Mouse (Mus musculus): ENCODE data around the gene Rad51ap2.

Rad51ap2 gene

DNA sequence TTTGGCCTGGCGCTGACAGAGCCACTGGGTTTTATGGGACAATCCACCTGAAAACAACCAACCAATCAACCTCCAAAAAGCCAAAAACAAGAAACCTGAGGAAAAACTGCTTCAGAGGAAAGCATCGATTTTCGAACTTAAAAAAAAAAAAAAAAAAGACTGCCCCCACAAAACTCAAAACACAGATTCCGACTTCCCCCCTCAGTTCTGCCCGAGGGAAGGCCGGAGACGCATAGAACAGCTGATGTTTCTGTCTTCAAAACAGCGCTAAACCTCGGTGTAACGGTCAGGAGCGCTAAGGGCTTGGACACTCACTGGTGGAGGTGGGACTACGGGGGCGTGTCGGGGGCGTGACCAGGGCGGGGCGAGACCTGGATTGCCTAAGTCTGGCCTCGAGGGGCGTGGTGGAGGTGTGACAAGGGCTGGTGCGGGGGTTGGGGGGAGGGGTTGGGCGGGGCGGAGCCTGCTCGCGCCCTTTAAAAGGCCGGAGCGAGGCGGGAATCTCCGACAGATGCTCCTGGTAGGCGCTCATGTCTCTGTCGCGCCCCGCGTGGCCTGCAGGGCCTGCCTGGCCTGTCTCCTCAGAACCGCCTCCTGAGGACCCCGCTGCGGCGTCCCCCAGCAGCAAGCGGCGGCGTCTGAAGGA lies at the start of gene Rad51ap2:
Gene Rad51ap2 (plus strand): TSS at position 531 of the 646 bp plus-strand sequence.
- peak; percentile 51 for DNase-seq (ENCODE audit: low spot score)

DNA sequence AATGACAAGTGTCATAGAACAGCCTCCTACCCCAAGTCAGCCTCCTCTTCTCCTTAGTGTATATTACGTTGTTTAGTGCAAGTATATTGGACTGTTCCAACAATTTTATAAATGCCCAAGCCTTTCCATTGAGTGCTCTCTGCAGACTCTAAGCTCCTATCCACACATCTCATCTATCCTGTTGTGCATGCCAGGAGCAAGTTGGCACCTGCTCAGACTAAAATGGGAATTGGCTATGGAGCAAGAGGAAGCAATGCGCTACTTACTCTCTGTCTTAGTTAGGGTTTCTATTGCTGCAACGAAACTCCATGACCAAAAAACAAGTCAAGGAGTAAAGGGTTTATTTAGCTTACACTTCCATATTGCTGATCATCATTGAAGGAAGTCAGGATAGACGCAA lies 48.2 kb upstream of the Rad51ap2 start:
- DNase-seq (ENCODE audit: low spot score), result no peak

DNA sequence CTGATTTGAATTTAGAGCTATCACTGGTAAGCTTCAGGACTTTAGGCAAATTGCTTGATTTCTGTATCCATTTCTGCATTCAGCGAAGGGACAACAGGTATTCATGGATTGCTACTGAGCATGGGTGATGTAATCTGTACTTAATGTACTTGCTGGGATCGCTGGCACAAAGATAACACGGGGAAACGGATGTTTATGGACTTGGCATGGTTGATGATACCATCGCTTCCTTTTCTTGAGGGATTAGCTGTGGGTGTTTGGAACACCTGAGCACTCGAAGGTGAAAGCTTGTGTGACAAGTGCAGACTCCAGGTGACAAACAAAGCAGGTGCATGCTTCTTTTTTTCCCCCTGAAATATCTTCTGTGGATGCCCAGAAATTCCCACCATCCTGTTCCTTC lies 37.8 kb upstream of the Rad51ap2 start:
- no peak for DNase-seq (ENCODE audit: low spot score)

DNA sequence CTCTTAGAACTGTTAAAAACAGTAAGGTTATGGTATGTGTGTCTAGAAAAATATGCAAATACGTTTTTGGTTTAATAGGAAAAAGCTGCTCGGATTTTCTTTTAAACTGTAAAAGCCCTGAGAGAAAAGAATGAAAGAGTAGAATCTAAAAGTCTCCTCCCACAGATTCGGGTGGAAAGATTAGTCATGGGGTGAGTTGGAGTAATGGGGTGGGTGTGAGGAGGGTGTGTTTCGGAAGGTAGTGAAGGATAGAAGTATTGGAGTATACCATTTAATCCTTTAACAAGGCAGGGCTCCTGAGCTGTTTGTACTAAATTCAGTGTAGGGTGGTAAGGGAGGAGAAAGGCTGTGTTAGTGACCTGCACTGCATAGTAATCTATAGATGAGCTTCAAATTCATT lies 28.5 kb upstream of the Rad51ap2 start:
- DNase-seq (ENCODE audit: low spot score), result no peak

DNA sequence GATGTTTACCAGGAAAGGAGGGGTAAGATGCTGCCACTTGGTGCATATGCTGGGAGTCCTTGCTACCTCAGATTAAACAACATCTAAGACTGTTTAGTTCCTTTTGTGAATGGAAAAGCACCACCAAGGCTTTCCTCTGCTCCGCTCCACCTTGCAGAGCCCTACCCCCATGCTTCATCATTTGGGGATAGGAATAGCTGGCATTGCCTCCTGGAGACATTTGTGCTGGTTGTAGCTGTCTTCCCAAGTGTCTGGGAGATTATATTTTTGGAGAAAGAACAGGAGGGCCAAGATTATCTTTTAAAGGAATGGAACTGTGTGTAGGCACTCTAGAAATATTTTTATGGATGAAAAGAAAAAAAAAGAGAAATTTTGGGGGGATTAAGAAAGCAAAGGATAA lies 22.8 kb upstream of the Rad51ap2 start:
- no peak for DNase-seq (ENCODE audit: low spot score)

DNA sequence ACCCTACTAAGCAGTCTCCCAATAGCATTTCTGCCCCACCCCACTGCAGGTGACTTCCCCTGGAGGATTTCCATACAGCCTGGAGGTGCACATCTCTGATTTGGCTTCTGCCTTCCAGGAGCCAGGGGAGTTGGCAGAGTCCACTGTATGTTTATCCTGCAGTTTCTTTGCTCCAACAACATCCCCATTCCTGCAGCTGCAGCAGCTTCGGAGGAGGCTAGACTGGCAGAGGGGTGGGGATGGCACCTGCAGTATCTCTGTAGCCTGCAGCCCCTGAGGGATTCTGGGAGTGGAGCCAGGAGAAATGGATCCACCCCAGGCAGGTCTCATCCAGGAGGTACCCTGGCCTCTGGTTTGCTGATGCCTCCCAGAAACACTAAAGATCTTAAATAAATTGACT lies 22.2 kb upstream of the Rad51ap2 start:
- DNase-seq (ENCODE audit: low spot score), result no peak

DNA sequence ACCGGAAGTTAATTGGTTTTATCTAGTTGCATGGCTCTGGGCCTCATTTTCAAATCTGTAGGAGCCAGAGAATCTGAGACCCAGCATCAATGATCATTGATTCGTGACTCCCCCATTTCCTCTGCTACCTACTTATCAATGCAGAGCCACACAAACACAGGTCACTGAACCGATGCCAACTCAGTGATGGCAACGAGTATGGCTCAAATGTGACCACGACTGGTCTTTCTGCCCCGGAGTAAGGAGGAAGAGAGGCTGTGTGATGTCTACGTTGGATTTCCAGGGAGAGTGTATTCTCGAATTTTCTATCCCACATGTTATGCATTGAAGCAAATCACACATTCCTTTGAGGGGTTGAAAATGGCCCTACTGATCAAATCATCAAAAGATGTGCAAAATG lies 21.4 kb upstream of the Rad51ap2 start:
- DNase-seq (ENCODE audit: low spot score), result no peak

DNA sequence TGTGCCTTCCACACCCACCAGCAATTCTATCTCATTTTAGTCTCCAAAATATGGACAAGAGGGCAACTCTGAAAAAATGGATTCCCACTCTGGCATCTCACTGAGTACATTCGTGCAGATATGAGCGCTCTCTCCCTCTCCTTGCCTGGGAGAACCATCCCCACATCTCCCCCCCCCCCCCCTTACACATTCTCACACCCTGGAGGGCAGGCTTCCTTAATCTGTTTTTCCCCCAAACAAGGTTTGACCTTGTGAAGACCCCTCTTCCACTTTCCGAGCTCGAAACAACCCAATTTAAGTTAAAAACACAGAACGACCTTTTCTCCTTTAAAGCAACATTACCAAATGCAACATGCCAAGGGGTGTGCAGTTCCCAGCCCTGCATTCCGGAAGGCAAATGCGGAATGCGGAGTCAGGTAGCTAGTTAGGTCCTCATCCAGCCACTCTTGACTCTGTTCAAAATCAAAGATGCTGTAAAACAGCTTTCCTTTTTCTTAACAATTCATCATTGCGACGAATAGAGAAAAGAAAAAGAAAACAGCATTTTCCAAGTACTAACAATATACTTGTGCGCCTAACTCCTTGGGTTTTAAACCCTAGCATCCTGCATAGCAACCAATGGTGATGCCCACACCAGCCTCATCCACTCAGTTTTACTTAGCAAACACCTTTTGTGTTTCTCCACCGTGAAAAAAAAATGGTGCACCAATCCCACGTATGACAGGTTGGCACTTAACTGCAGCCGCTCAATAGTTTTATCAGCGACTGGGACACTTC lies 20.4 kb upstream of the Rad51ap2 start:
- no peak for DNase-seq (ENCODE audit: low spot score)

DNA sequence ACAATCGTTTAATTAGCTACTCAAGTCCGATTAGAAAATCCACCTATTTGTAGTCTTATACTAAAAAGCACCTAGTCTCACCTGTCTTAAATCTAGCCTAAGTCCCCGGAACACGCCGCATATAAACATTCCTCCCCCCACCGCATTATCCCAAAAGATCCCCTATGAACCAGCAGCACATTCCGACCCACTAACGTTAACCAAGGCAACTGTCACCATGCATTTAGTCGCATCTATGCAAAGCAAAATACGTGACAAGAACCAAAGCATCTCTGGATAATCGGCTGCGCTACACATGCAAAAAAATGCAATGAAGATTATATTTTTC lies 19.9 kb upstream of the Rad51ap2 start:
- no peak for DNase-seq (ENCODE audit: low spot score)

DNA sequence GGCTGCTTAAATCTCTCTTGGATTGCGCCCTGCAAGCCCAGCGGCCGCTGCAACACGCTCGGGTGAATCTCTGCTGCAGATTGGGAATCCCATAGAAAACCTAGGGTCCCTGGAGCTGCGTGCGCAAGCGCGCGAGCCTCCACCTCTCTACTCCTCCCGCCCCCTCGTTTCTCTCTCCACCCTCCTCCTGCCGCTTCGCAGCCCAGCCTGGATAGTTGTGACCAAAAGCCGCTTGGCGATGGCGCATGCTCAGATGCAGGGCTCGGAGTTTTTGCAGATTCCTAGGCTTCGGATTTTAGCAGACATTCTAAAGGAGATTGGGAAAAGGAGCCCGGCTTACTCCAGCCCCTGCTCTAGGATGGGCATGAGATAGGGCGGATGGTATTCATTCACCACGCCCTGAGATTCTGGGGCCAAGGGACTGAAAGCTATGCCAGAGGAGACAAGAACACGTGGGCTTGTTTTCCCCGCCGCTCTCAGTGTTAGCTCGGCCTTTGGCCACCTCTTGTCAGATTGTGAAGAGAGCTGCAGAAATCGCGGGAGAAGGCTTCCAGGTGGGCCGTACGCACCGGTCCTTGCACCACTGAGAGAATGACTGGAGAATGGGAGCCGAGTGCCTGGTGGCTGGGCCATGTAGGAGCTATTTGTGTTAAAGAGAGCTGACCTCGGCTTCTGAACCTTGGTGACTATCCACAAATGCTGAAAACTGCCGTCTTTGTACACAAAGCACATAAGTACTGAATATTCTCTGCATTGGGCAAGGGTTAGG lies 19.2 kb upstream of the Rad51ap2 start, which contains the start of gene Vsnl1:
Gene Vsnl1 (minus strand): TSS at position 117 of the 769 bp plus-strand sequence.
- DNase-seq (ENCODE audit: low spot score), result peak; percentile 55

DNA sequence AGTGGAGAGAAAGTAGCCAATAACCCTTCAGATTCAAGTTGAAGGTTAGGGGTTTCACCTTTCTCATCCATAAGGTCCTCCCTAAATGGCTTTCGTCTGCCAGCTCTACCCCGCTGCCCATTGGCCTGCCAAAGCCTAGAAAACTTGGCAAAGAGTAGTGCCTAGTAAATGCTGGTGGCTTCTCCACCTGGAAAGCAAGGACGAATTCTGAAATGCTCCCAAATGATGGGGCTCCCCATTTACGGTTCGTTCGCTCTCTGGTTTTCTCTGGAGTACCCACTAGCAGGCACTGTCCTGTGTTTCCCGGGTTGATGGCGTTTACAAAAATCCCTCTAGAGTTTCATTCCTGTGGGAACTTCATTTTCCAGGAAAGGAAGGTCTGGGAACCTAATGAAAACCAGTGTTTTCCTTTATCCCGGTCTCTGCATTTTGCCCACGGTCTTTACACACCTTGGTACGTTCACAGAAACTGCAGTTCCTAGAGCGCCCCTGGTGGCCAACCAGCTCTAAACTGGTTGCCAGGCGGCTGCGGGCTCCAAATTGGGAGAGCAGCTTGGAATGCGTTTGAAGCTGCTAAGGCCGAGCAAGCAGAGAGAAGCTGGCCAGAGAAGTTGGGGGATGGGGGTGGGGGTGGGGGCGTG lies 18.5 kb upstream of the Rad51ap2 start:
- DNase-seq (ENCODE audit: low spot score), result peak; percentile 75

DNA sequence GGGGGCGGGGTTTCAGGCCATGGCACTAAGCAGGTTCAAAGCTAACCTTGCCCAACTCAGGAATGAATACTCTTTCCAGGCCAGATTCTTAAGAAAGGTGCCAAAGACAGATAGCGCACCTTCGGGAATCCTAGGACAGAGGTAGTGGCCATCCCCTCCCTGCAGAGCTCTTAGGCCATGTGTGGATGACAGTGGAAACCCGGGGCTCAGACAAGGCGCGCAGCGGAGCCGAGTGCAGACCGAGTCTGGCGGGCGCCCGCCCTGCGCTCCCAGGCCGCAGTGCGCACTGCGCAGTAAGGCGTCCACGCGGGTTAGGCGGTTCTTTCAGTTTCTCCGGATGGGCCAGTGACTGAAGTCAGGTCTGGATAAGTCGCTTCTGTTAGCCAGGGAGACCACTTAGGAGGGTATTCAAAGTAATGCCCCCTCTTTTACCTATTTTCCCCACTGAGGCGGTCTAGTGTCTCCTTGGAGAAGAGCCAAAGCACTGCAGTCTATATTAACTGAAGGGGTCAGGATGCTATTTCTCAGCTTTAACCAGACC lies 17.9 kb upstream of the Rad51ap2 start:
- no peak for DNase-seq (ENCODE audit: low spot score)

DNA sequence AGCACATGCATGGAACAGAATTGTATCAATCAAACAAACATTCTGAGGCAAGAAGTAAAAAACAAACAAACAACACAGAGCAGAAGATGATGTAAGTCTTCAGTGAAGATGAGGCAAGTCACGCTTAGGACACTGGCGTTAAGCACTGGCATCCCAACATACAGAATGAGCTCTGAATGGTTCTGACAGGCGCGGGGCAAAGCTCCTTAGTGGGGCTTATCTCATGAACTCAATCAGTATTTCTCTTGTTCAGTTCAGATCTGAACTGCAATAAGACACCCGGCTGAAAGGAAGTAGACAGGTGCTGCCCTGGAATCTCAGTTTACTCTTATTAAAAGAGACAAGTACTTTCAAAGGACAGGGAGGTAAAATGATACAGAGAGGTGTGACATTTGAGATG lies 1.7 kb upstream of the Rad51ap2 start:
- no peak for DNase-seq (ENCODE audit: low spot score)

DNA sequence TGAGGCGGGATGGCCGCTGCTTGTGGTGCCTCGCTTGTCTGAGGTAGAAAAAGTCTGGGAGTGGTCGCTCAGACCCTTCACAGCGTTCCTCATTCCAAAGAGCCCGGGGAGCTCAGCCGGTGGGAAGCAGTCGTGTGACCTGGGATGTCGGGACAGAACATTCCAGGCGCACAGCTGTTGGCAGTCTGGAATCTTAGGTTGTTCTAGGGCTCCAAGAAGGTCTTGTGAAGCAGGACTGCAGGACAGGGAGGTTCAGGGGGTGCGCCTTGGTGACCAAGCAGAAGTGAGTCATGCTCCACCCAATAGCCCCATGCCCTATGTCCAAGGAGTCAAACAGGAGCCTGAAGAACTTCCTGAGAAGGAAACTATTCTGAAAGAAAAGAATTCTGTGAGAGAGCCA lies 334 bp downstream of the Rad51ap2 start:
- no peak for DNase-seq (ENCODE audit: low spot score)

DNA sequence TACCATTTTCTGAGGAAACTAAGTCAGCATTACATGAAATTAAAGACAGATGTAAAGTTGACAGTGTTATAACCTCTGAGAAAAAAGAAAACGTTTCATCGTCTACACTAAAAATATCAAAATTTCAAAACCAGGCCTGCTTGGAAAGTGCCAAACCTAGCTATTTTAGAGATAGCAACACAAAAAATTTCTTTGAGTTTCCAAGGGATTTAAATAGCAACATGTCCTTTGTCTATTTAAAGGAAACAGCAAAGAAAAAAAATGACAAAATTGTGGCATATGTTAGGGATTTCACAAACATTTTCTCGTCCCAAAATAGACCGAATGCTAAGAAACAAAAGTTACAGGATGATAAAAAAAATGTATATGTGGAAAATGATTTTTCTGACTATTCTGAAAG lies 753 bp downstream of the Rad51ap2 start:
- no peak for DNase-seq (ENCODE audit: low spot score)
